Mouse (Mus musculus): ENCODE data around the gene Limd1. TPM values are rescaled to one million over a fixed set of nuclear protein-coding genes. Genes with fewer than 3 reads are reported as not detected.

Limd1 gene
- total RNA-seq, 2 experiments from 2014 or later, result 5.7 to 7.6 TPM

DNA sequence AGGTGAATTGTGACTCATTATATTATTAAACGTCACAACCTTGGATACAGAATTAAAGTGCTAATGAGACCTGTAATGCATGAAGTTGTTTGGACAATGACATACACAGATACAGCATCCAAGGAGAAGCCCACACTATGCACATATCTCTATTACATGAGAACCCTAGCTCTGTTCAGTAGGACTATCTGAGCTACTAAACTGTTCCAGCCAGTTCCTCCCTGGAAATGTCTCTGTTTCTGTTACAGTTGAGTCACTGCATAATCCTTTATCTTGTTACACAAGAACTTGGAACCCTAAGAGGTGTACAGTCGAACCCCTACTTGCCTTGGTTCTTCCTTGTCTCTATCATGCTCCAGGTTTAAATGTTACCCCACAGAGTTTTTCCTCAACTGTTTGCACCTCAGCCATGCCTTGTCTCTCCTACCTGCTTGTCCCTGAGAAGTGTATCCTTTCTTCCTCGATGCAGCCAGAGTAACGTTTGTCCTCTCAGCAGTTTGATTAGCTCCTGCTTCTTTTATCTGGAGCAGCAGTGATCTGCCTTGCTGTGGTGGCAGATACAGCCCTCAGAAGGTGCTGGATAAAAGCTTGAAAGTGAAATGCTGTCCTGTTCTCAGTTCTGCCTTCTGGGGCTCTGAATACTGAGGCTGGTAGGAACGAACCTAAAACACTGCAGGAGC lies 10.0 kb upstream of the Limd1 start:
- H3K27ac ChIP-seq, result peak overlapping the region; percentile 29; the same call in 1 of the 2 replicates
- H3K4me3 ChIP-seq, result no peak overlapping the region
- no peak for TF ChIP-seq CTCF (conservative IDR thresholded peaks at IDR 0.05)
- DNase-seq (ENCODE audit: low spot score in 2 of 2), result no peak

GRCm38 (mm10) chr9:123469087-123469486 lies 9.4 kb upstream of the Limd1 start:
- no peak for TF ChIP-seq CTCF (conservative IDR thresholded peaks at IDR 0.05)

GRCm38 (mm10) chr9:123473377-123473776 lies 5.1 kb upstream of the Limd1 start:
- no peak for TF ChIP-seq CTCF (conservative IDR thresholded peaks at IDR 0.05)

More at GRCm38 (mm10) chr9:123469087-123469486, 9.4 kb upstream of the Limd1 start:
- no peak overlapping the region for H3K27ac ChIP-seq
- no peak overlapping the region for H3K4me3 ChIP-seq
- no peak for DNase-seq (ENCODE audit: low spot score in 2 of 2)

GRCm38 (mm10) chr9:123475569-123475968 lies 2.9 kb upstream of the Limd1 start:
- no peak for DNase-seq (ENCODE audit: low spot score in 2 of 2)
- Histone ChIP-seq H3K4me3 (no peak overlapping the region), H3K27ac (no peak overlapping the region)
- TF ChIP-seq CTCF (conservative IDR thresholded peaks at IDR 0.05), result no peak

More at GRCm38 (mm10) chr9:123473377-123473776, 5.1 kb upstream of the Limd1 start:
- no peak overlapping the region for H3K4me3 ChIP-seq
- DNase-seq (ENCODE audit: low spot score in 2 of 2), result no peak
- H3K27ac ChIP-seq, result no peak overlapping the region

DNA sequence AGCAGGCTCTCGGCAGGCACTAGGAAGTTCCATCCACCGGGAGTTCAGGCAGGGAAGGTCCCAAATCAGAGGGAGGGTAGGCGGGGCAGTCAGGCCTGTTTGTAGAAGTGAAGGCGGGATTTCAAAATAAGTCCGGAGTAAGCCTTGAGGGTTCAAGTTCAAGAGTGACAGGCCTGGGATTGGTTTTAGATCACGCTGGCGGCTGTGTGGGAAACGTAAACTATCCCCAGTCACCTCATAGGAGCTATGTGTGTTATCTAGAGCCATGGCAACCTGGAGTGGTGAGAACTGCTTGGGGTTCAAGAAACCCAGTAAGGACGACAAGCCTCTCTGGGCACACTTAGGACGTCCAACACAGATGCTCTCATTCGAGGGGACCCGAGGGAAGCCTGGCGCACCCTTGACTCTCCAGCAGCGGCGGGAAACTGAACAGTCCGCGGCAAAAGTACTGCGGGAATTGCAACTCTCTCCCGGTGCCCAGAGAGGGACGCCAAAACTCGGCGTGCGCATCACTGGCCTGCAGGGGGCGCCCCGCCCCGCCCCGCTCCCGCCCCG lies 398 bp upstream of the Limd1 start:
- peak; percentile 68 for TF ChIP-seq CTCF (conservative IDR thresholded peaks at IDR 0.05)
- DNase-seq (ENCODE audit: low spot score in 2 of 2), result peak in 1 of 2 experiments; percentile 40
- Histone ChIP-seq H3K27ac (peak overlapping the region; percentile 62), H3K4me3 (peak overlapping the region; percentile 54)

- no peak for TF ChIP-seq CTCF (conservative IDR thresholded peaks at IDR 0.05)
- H3K27ac ChIP-seq, result peak overlapping the region; percentile 81
- H3K4me3 ChIP-seq, result peak overlapping the region; percentile 65
Observed at GRCm38 (mm10) chr9:123479196-123479669, 727 bp downstream of the Limd1 start.

GRCm38 (mm10) chr9:123479876-123480252 lies 1.4 kb downstream of the Limd1 start:
- no peak for TF ChIP-seq CTCF (conservative IDR thresholded peaks at IDR 0.05)
- Histone ChIP-seq H3K4me3 (peak overlapping the region; percentile 65), H3K27ac (no peak overlapping the region)
- DNase-seq (ENCODE audit: low spot score in 2 of 2), result no peak

More at GRCm38 (mm10) chr9:123479196-123479669, 727 bp downstream of the Limd1 start:
- no peak for DNase-seq (ENCODE audit: low spot score in 2 of 2)

DNA sequence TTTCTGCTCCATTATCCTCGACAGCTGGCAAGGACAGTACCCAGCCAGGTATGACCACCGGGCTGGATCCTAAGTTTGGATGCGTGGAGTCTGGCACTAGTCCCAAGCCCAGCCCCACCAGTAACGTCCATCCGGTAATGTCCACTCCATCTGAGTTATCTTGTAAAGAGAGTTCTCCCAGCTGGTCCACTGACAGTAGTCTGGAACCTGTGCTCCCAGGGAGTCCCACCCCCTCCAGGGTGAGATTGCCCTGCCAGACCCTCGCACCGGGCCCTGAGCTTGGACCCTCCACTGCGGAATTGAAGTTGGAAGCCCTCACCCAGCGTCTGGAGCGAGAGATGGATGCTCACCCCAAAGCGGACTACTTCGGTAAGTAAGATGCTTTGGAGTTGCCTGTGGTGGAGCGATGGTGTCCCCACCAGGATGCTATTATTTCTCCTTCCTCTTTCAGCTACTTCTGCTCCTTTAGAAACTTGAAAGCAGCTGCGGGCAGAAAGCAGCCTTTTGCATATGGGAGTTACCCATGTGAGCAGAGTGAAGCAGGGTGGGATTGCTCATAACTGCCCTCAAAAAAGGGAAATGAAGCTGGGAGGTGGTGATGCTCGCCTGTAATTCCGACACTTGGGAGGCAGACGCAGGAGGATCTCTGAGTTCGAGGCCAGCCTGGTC lies 1.9 kb downstream of the Limd1 start:
- no peak for DNase-seq (ENCODE audit: low spot score in 2 of 2)
- Histone ChIP-seq H3K4me3 (peak overlapping the region; percentile 65), H3K27ac (no peak overlapping the region)
- TF ChIP-seq CTCF (conservative IDR thresholded peaks at IDR 0.05), result no peak

GRCm38 (mm10) chr9:123481136-123481535 lies 2.6 kb downstream of the Limd1 start:
- Histone ChIP-seq H3K4me3 (peak overlapping the region; percentile 65), H3K27ac (no peak overlapping the region)
- no peak for TF ChIP-seq CTCF (conservative IDR thresholded peaks at IDR 0.05)
- no peak for DNase-seq (ENCODE audit: low spot score in 2 of 2)

DNA sequence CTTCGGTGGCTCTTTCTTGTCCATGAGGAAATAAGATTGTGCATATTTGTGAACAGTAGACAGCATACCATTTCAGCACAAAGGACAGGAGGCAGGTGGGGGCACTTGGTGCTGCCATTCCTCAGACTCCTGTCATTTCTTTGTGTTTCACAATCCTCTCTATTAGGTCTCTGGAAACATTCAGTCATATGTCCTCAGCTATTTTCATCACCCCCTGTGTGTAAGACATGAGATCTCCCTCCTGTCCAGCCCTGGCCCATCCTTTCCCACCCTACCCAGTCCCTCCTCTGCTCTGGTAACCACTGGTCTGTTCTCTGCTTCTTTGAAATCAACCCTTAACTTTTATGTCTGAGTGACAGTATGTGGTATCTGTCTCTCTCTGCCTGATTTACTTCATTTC lies 5.1 kb downstream of the Limd1 start:
- DNase-seq (ENCODE audit: low spot score in 2 of 2), result no peak
- Histone ChIP-seq H3K4me3 (no peak overlapping the region), H3K27ac (no peak overlapping the region)
- TF ChIP-seq CTCF (conservative IDR thresholded peaks at IDR 0.05), result no peak

DNA sequence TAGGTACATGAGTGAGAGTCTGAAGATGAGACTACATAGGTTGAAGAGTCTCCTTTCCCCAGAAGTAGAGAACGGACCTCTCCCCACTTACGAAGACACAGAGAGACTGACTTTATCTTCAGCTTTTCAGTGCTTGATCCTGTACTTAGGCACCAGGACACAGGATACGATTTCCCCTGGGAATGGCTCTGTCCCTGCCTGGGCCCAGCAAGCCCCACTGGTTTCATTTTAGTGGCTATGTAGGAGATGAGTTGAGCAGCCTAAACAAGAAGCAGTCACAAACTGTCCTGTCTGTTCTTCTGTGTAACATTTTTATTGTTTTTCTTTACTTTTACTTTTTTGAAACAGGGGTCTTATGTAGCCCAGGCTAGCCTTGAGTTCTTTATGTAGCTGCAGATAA lies 6.3 kb downstream of the Limd1 start:
- no peak overlapping the region for H3K4me3 ChIP-seq
- TF ChIP-seq CTCF (conservative IDR thresholded peaks at IDR 0.05), result no peak
- no peak for DNase-seq (ENCODE audit: low spot score in 2 of 2)
- no peak overlapping the region for H3K27ac ChIP-seq

DNA sequence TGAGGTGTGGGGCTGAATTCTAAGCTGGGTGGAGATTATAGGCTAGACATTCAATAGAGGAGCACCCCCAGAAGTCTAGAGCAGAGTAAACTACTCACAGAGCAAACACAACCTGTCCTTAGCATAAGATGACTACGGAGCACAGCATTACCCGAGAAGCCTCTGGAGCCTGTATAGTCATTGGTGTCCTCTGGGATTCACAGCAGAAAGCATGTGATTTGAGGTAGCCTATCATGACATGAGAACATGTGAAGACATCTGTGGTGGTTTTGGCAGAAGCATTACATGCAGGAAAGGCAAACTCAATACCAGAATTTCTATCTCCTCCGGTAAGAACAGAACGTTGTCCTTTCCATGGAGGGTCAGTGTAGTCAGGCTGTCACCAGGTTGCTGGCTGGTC lies 7.1 kb downstream of the Limd1 start:
- Histone ChIP-seq H3K27ac (no peak overlapping the region), H3K4me3 (no peak overlapping the region)
- TF ChIP-seq CTCF (conservative IDR thresholded peaks at IDR 0.05), result no peak
- DNase-seq (ENCODE audit: low spot score in 2 of 2), result no peak

DNA sequence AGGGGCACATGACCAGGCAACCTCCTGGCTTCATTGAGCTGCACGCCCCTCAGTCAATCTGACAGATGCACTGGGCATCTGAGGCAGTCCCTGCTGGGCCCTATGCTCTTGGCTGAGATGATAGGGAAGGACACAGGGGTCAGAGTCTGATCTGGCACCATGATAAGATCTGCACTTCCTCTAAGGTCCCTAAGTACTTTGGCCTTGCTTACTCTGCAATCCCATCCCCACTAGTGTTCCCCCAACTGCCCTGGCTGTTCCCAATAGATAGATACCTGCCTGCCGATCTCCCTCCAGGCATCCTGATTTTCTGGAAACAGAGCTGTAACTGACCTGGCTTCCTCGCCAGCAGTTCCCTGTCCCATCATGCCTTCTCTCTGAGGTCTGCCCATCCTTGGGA lies 8.1 kb downstream of the Limd1 start:
- no peak for DNase-seq (ENCODE audit: low spot score in 2 of 2)
- no peak overlapping the region for H3K4me3 ChIP-seq
- TF ChIP-seq CTCF (conservative IDR thresholded peaks at IDR 0.05), result no peak
- no peak overlapping the region for H3K27ac ChIP-seq

Measured in layer of hippocampus, adult 2 months (tissue).